Mouse (Mus musculus) ovary, postnatal 36 days (tissue): Measurements from ENCODE around the gene Capn12.

ENCODE experiments used
- DNase-seq: peaks from one replicate; pipeline ENCODE4 v3.0.0; 2022; ENCODE audit warnings: low spot score, mixed read lengths

Gene Capn12

GRCm38 (mm10) chr7:28881199-28881598 lies at the start of gene Capn12:
Gene Capn12 (plus strand): TSS chr7:28881422.
- no peak for DNase-seq

GRCm38 (mm10) chr7:28832137-28832536 lies 49.1 kb upstream of the Capn12 start:
- no peak for DNase-seq

- DNase-seq, result no peak
These were observed 47.4 kb upstream of the Capn12 start, which contains the start of gene Lgals4 for GRCm38 (mm10) chr7:28833723-28834347. Gene Lgals4 (plus strand): TSS chr7:28833854.

DNA sequence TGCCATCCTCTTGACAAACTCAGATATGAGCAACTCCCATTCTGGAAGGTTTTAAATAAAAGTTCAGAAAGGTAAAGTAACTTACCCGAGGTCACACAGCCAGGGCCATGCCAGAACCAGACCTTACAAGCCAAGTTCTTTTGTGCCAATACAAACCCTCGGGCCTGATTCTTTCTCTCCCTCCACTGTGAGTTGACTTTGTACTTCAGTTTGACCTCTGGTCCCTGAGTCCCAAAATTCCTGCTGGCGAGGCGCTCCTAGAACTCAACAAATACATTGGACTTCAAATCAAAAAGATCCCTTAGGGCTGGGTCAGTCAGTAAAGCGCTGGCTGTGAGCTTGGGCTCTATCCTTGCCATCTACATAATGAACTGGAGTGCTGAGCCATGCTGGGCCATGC lies 44.3 kb upstream of the Capn12 start:
- DNase-seq, result no peak

DNA sequence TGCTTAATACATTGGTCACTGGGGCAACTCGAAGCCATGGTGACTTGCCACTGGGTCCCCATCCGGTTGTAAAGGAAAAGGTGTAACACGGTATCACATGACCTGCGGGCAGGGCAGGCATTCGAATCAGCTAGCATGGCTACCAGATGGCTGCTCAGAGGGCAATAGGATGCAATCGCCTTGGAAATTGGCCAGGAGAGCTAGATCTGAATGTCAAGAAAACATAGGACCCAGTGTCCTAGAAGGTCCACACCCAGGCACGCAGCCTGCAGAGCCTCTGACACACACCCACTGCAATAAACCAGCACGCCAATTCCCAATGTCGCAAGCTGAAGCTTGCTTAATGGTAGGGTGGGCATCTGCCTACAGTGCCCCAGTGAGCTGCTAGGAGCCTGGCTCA lies 42.9 kb upstream of the Capn12 start:
- no peak for DNase-seq

GRCm38 (mm10) chr7:28847273-28847672 lies 33.9 kb upstream of the Capn12 start:
- no peak for DNase-seq

- DNase-seq, result no peak
These were observed 31.5 kb upstream of the Capn12 start for GRCm38 (mm10) chr7:28849700-28850236.

- no peak for DNase-seq
These were observed 30.6 kb upstream of the Capn12 start for GRCm38 (mm10) chr7:28850642-28851041.

GRCm38 (mm10) chr7:28859953-28860352 lies 21.3 kb upstream of the Capn12 start:
- DNase-seq, result no peak

- no peak for DNase-seq
These were observed 20.3 kb upstream of the Capn12 start for GRCm38 (mm10) chr7:28860898-28861297.

DNA sequence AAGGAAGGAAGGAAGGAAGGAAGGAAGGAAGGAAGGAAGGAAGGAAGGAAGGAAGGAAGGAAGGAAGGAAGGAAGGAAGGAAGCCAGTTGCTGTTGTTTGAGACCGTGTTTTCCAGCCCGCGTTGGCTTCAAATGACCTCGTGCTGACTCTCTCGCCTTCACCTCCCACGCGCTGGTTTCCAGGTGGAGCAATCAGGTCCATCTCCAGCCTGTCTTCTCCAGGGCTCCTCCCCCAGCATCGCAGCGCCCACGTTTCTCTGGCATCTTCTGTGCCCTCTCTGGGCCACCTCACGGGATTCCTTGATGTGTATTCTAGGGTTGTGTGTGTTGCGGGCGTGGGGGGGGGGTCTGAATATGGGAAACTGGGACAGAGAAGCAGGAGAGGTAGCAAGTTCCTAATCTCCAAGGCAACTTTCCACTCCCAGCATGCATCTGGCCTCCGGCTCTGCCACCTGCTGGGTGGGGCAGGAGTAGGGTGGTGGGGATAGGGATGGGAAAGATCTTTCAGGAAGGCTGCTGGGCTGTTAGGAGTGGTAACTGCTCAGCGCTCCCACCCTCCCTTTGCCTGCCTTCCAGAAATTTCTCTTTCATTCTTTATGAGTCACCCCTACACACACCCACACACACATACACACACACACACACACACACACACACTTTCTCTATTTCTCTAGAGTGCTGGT lies 18.3 kb upstream of the Capn12 start:
- DNase-seq, result no peak

- no peak for DNase-seq
These were observed 17.7 kb upstream of the Capn12 start, which contains the start of gene Lgals7 for GRCm38 (mm10) chr7:28863540-28863939. Gene Lgals7 (plus strand): TSS chr7:28863853.

DNA sequence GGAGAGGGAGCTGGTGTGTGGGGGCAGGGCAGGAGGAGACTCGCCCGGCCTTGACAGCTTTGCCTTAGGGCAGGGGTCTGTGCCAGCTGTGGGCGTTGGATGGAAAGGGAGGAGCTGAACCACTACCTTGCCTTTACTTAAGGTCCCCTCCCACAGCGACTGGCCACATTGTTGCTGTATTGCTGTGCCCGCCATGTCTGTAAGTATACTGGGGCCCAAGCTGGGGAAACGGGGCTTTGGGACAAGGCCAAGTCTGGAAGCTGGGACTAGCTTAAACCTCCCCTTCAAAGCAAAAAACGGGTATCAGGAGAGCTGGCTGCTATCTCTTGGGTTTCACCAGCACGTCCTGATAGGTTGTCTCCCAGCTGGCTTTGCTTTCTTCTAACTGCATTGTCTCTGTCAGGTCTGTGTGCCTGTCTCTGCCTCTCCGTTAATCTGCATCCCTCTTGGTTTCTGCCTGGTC lies 16.9 kb upstream of the Capn12 start:
- no peak for DNase-seq

DNA sequence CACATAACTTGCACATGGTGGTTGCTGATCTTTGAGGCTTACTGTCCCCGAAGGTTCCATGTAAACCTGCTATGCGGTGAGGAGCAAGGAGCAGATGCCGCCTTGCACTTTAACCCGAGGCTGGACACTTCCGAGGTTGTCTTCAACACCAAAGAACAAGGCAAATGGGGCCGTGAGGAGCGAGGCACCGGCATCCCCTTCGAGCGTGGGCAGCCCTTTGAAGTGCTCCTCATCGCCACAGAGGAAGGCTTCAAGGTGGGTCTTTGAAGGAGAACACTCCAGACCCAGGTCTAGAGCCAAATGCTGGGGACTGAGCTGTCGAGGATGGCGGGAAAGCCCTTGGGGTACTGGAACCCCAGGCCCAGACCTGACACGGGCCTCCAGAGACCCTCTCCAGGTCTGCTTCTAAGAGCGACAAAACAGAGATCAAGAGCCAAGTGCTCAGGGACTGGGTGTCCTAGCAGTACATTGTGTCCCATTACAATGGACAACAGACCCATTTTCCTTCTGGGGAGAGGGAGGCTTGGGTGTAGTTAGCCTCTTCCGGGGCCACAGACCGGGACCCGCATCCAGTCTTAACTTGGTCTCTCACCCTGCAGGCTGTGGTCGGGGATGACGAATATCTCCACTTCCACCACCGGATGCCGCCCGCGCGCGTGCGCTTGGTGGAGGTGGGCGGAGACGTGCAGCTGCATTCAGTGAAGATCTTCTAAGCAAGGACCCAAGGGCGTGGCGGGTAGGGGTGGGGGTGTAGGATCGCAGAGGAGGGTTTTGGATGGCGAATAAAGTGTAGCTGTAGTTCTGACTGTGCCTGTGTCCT lies 15.5 kb upstream of the Capn12 start:
- DNase-seq, result peak; percentile 85

- DNase-seq, result peak; percentile 27
These were observed 14.3 kb upstream of the Capn12 start for GRCm38 (mm10) chr7:28866769-28867507.

- peak; percentile 72 for DNase-seq
These were observed 13.5 kb upstream of the Capn12 start for GRCm38 (mm10) chr7:28867508-28868340.

DNA sequence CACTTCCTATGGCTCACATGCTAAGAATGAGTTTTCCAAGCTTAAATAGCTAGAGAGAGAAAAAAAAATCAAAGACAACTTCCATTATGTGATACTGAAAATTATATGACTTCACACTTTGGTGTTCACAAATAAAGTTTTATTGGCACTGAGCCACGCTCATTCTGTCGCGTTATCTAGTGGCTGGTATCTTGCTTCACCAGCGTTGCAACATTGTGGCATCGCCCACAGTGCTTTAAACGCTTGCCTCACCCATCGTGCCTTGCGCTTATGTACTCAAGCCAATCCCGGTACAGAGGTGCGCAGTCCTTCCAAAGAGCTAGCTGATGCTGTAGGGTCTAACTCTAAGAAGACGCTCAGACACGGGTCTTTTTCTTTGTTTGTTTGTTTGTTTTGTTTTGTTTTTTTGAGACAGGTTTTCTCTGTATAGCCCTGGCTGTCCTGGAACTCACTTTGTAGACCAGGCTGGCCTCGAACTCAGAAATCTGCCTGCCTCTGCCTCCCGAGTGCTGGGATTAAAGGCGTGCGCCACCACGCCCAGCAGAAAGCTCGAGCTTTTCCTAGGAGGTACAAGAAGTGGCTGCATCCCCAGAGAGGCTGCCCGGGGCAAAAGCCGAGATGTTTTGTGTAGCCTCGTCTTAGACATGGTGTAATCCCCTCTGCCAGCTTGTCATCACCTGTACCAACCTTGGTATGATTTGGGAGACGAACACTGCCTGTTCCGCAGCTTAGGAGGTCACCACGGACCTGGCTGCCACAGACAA lies 10.1 kb upstream of the Capn12 start:
- no peak for DNase-seq

GRCm38 (mm10) chr7:28874565-28874964 lies 6.7 kb upstream of the Capn12 start:
- DNase-seq, result no peak

DNA sequence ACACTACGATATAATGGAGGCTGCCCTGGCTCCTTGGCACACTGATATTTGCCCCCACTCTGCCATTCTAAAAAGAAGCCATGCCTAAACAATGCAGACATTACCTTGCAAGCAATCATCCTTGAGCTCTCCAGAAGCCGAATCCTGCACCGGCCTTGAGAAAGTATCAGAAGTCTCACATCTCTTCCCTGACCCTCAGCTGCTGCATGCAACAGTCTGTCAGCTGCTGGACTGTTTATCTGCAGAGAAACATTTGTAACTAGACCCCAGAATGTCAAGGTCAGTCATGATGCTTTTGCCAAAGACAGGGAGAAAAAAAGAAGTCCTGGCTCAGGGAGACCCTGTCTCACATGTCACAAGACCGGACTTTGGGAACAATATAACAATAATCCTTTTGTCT lies 5.1 kb upstream of the Capn12 start:
- no peak for DNase-seq

DNA sequence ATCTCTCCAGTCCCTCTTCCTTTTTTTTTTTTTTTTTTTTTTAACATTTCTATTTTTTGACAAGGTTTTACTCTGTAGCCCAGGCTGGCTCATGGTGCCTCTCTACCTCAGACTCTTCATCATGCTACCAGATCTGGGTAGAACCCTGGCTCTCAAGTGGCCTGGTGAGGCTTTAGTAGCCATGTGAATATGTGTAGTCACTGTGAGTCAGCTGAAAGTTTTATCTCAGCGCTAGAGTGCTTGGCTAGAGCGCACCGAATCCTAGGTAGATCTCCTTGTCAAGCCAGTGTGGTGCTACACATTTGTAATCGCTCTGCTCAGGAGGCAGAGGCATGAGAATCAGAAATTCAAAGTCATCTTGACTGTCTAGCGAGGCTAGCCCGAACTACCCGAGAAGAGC lies 4.1 kb upstream of the Capn12 start:
- no peak for DNase-seq
